Mouse (Mus musculus) E14TG2a.4 (cell line): ENCODE data around the gene Taf6l.

ENCODE experiments used
- CTCF ChIP-seq: conservative IDR thresholded peaks from 2 replicates; pipeline ENCODE4 v1.5.1; 2014; ENCODE audit warnings: low read length
- POU5F1 ChIP-seq: IDR thresholded peaks from 2 replicates; pipeline ENCODE4 v1.6.1; 2014; ENCODE audit warnings: low read length, borderline replicate concordance

DNA sequence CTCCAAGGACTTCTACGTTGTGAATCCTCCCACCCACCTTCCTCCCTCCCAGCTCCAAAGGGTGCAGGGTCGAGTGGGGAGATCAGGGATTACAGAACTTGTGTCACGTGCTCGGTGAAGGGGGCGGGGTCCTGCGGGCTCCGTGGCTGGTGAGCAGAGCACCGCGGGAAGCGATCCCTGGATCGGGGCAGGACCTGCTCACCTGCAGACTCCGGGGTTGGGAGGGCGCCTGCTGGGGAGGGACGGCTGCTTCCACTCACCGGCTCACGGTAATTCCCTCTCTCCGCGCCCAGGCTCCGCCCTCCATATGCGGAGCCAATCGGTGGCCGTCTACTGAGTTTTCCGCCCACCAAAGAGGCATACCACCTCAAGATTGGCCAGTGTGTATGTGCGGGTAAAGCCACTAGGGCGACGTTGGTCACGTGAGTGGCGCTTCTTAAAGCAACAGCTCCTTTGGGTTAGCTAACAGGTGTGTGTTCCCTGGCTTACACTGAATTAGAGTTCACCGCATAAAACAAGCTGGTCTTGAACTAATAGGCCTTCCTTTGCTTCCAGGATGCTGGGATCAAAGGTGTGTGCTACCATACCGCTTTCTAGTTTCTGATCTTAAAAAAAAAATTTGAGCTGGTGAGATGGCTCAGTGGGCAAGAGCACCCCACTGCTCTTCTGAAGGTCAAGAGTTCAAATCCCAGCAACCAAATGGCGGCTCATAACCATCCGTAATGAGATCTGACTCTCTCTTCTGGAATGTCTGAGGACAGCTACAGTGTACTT, at the start of gene Taf6l:
- TF ChIP-seq CTCF = no peak
- no peak for TF ChIP-seq POU5F1
